Mouse (Mus musculus) limb, embryonic 15.5 days (tissue): ENCODE measurements around the gene Vps37d. TPM values are rescaled to one million over a fixed set of nuclear protein-coding genes. Genes with fewer than 3 reads are reported as not detected.

Source experiments
- ATAC-seq: fragments of 200-750 bp; cut with Nextera tagmentation; 2 replicates; pipeline ENCODE4 v1.8.0; 2017; ENCODE audit warnings: low read depth, moderate TSS enrichment; ENCODE audit not compliant: insufficient number of reproducible peaks, low FRiP score, low TSS enrichment
- H3K27ac ChIP-seq: fragments of 300-500 bp; sonication (generic); 2 replicates; pipeline ENCODE4 v1.5.1; 2015; ENCODE audit warnings: moderate library complexity, mild to moderate bottlenecking, inconsistent platforms
- H3K27me3 ChIP-seq: fragments of 300-500 bp; sonication (generic); 2 replicates; pipeline ENCODE4 v1.6.1; 2015; ENCODE audit warnings: inconsistent platforms
- H3K36me3 ChIP-seq: fragments of 300-500 bp; sonication (generic); 2 replicates; pipeline ENCODE4 v1.6.1; 2015; ENCODE audit warnings: inconsistent platforms
- H3K4me1 ChIP-seq: fragments of 300-500 bp; sonication (generic); 2 replicates; pipeline ENCODE4 v1.6.1; 2015; ENCODE audit warnings: inconsistent platforms
- H3K4me2 ChIP-seq: fragments of 300-500 bp; sonication (generic); 2 replicates; pipeline ENCODE4 v1.6.1; 2015; ENCODE audit warnings: mild to moderate bottlenecking, inconsistent platforms
- H3K4me3 ChIP-seq: fragments of 300-500 bp; sonication (generic); 2 replicates; pipeline ENCODE4 v1.5.1; 2015; ENCODE audit warnings: mild to moderate bottlenecking, inconsistent platforms
- H3K9ac ChIP-seq: fragments of 300-500 bp; sonication (generic); 2 replicates; pipeline ENCODE4 v1.6.1; 2015; ENCODE audit warnings: inconsistent platforms
- H3K9me3 ChIP-seq: fragments of 300-500 bp; sonication (generic); 2 replicates; pipeline ENCODE4 v1.6.1; 2016; ENCODE audit warnings: inconsistent platforms
- WGBS: fragments of 180-500 bp; shearing (Covaris S2); methylation state at CpG from one replicate; pipeline ENCODE4 v1.1.7; 2015; 5-methylcytosine and 5-hydroxymethylcytosine counted together
- polyA plus RNA-seq: library from polyadenylated mRNA; unstranded; fragments of >200 nt; fragmentation: Nextera tagmentation; extraction: Ambion mirVana; gene quantifications from 2 replicates; pipeline ENCODE4 v1.2.1, GENCODE M21; 2015

Vps37d gene
- polyA plus RNA-seq, 1 experiment from 2014 or later, result 9.5 TPM

DNA sequence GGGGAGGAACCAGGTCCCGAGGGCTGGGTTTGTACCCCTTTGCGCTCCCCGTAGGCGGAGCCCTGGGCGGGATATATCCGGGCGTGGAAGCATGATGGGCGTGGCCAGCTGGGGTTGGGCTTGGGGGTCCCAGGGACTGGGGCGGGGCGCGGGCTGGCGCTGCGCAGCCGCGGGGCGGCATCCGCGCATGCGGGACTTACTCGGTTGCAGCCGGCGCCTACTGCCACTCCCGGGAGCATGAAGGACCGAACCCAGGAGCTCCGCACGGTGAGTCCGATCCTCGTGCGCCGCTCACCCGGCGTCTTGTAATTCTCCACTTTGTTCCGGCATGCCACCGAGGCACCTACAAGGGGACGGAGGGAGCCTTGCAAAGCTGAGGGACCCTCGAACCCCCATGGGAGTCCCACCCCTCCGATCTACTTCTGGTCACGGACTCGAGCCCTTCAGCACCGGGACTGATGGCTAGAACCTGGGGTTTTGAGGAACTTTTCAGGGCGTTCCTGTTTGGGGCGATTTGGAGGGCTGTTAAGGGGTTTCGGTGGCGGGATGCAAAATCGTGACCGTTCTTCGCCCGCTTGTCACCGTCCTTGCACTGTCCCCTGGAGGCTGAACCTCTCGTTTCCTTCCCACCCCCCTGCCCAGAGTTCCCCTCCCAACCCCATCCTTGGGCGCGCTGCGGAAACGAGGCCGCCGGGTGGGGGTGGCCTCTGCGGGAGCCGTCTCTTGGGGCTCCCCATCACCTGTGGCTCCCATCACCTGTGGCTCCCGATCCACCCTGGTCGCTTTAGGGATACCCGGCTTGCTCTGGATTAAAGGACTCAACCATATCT lies 54.5 kb downstream of the Vps37d start, which contains the start of gene Stx1a:
Gene Stx1a, plus strand, starts transcription at position 139 of the 830 bp plus-strand sequence.
- ATAC-seq, result peak; percentile 89
- Histone ChIP-seq H3K4me2 (peak within 1 kb of the TSS; percentile 93), H3K9ac (peak within 1 kb of the TSS; percentile 76), H3K4me3 (peak within 1 kb of the TSS; percentile 73), H3K27me3 (no peaks in the 10 kb centered on the region), H3K27ac (peak within 1 kb of the TSS; percentile 51), H3K9me3 (no peaks in the 10 kb centered on the region), H3K4me1 (peaks cover 47% of the 10 kb centered on the region), H3K36me3 (no peaks in the 10 kb centered on the region)
- WGBS, result under 1% methylated on average over 61 of the region's 61 CpGs

Other genes with a start within 250 kb of the Vps37d start
- gene Tmem270, start 171.5 kb downstream of the Vps37d start, polyA plus RNA-seq, result not detected in 2 replicates
- 0.27 and 1.3 TPM in 2 replicates for gene Cldn13, start 162.7 kb downstream of the Vps37d start, polyA plus RNA-seq
- gene Mettl27, start 145.9 kb downstream of the Vps37d start, polyA plus RNA-seq, result 13.9 and 17.0 TPM in 2 replicates
- 46.3 and 68.0 TPM in 2 replicates for gene Cldn4, start 131.3 kb downstream of the Vps37d start, polyA plus RNA-seq
- gene Cldn3, start 92.1 kb downstream of the Vps37d start, polyA plus RNA-seq, result 26.0 and 27.2 TPM in 2 replicates
- gene Abhd11, start 69.1 kb downstream of the Vps37d start, polyA plus RNA-seq, result 66.1 and 68.2 TPM in 2 replicates
- 9.9 and 11.3 TPM in 2 replicates for gene Stx1a, start 54.8 kb downstream of the Vps37d start, polyA plus RNA-seq
- 31.2 and 33.3 TPM in 2 replicates for gene Dnajc30, start 14.1 kb downstream of the Vps37d start, polyA plus RNA-seq
- gene Bud23, start 13.3 kb downstream of the Vps37d start, polyA plus RNA-seq, result 108 and 109 TPM in 2 replicates
- gene Mlxipl, start 11.6 kb upstream of the Vps37d start, polyA plus RNA-seq, result 0.82 and 0.86 TPM in 2 replicates
- gene Tbl2, start 71.4 kb upstream of the Vps37d start, polyA plus RNA-seq, result 30.1 and 33.4 TPM in 2 replicates
- 47.6 and 50.4 TPM in 2 replicates for gene Bcl7b, start 90.0 kb upstream of the Vps37d start, polyA plus RNA-seq
- 34.3 and 38.4 TPM in 2 replicates for gene Baz1b, start 109.0 kb upstream of the Vps37d start, polyA plus RNA-seq
- 18.6 and 23.3 TPM in 2 replicates for gene Fzd9, start 173.0 kb upstream of the Vps37d start, polyA plus RNA-seq